Mouse (Mus musculus) layer of hippocampus, postnatal 10 days (tissue): ENCODE results near the gene Cpn2. TPM values are rescaled to one million over a fixed set of nuclear protein-coding genes. Genes with fewer than 3 reads are reported as not detected.

Source experiments
- DNase-seq, 2 experiments: peaks; one replicate each; pipeline ENCODE4 v3.0.0; 2021; ENCODE audit warnings: low spot score in 2 of 2
- long read RNA-seq: library from polyadenylated mRNA; stranded (forward); transcript quantifications from one replicate; pipeline ENCODE4 v2.0.0, GENCODE M21; 2023
- total RNA-seq, 2 experiments: library from RNA; stranded (reverse); gene quantifications; 2 replicates each; pipeline ENCODE4 v1.2.3; 2021

The Cpn2 gene
- total RNA-seq, result not detected
- long read RNA-seq, result 0 reads

DNA sequence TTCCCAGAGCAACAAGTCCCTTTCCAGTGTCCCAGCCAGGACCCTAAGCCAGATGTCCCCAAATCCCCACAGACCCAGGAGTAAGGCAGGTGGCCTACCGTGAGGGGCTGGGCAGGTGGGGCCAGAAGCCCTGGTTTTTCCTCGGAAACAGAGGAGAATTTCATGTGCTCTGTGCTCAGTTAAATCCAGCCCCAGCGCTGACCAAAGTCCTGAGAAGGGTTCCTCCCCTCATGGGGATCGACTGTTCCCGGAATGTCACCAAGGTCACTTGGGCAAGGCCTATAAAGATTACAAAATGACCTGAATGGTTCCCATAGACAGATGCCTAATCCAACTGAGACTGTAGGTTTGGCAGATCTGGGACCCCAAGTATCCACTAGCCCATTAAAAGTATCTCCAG lies at the start of gene Cpn2:
Gene Cpn2 (minus strand): TSS at position 141 of the 400 bp plus-strand sequence.
- DNase-seq, result no peak

DNA sequence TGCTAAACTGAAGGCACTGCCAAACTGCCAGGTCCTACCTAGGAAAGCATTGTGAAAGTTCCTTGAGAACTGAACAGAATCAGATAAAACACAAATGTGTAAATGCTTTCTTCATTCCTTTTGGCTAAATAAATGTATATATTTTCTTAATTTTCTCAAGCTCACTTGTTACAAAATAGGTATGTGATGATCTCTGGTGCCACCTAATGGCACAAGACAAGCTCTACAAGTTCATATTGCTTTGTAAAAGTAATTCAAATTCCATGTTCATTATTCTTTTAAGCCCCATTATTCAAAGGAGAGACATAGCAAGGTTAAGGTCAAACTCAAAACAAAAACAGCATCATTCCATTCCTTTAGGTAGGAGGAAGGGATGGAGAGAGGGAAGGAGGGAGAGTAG lies 46.9 kb upstream of the Cpn2 start:
- no peak for DNase-seq

DNA sequence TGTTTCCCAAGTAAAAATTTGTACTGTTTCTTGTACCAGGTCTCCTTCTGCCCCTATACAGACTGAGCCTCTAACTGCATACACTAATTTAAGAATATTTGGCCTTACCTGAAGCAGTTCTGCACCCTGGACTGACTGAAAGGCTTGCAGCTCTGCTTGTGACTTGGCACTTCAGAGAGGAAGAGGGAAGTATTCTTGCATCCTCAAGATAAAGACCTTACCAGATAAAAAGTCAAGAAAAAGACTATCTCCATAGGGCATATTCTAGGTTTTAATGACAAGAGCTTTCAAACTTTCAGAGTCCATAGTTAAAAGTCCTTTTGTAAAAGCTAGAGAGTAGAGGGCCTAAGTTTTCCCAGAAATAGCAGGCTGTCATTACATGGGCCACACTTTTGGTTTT lies 43.3 kb upstream of the Cpn2 start, which contains the start of gene Gp5:
Gene Gp5 (minus strand): TSS at position 133 of the 400 bp plus-strand sequence.
- DNase-seq, result no peak

- DNase-seq, result no peak
These were observed 42.8 kb upstream of the Cpn2 start for GRCm38 (mm10) chr16:30310171-30310515.

GRCm38 (mm10) chr16:30309395-30310170 lies 42.3 kb upstream of the Cpn2 start:
- DNase-seq, result peak in 1 of 2 experiments; percentile 31

GRCm38 (mm10) chr16:30308616-30309394 lies 41.5 kb upstream of the Cpn2 start:
- peak; percentile 41 to 65 for DNase-seq

GRCm38 (mm10) chr16:30307961-30308615 lies 40.8 kb upstream of the Cpn2 start:
- peak; percentile 24 to 33 for DNase-seq

DNA sequence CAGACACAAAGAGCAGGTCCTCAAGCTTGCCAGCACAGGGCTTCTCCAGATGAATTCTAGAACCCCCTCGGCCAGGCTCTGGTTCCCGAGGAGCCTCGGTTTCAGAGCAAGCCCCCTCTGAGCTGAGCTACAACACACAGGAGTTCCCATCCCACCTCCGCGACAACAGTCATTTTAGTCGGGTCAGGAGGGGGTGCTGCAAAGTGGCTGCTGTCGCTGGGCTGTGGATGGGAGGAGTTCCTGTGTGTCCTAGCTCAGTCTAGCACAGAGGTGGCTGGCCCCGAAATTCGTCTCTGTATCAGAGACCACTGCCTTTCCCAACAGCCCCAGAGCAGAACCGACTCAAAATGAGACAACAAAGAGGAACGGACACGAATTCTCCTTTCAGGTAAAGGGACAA lies 40.0 kb upstream of the Cpn2 start:
- no peak for DNase-seq

DNA sequence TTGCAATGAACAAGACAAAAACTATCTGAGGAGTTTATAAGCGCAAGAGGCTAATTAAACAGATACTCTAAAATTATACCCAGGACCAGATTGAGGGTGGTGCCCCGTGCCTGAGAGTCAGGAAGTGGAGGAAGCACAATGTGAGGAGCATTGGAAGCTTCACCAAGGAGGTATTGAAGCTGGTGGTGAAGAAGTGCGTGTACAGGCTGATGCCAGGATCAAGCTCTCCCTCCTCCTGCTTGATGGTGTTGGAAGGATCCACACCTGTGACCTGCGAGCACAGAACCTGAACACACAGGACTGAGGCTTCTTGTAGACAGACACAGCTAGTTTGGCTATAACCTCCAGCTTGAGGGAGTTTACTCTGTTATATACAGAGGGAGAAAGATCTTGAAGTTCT lies 38.8 kb upstream of the Cpn2 start:
- no peak for DNase-seq

- DNase-seq, result no peak
These were observed 36.9 kb upstream of the Cpn2 start for GRCm38 (mm10) chr16:30304236-30304635.

DNA sequence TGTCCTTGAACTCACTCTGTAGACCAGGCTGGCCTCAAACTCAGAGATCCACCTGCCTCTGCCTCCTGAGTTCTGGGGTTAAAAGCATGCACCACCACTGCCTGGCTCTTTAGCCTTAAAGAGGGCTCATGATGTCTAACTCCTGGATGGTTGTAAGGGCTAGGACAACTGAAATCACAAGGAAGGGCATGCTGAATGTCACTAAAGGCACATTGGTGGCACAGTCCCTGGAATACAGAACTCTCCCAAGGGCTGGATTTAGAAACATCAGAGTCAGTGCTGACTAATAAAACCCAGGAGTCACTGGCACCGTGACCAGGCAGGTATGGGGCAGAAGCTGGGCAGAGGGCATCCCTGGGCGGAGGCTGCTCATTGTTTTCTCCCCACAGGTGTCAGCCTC lies 36.1 kb upstream of the Cpn2 start:
- no peak for DNase-seq

DNA sequence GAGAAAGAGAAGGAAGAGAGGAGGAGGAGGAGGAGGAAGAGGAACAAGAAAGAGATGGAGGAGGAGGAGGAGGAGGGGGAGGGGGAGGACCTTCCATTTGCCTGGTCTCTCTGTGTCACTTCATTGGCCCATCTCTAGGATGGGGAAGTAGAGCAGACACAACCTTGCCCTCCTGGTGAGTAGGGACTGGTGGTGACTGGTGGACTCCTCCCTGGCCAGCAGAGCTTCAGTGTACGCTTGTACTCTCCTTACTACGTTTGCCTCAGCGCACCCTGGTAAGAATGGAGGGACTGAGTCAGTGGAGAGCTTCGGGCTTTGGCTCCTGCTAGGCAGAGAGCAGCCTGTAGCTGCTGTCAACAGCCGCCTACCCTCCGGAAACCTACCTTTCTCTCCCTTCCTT lies 35.4 kb upstream of the Cpn2 start:
- DNase-seq, result no peak

DNA sequence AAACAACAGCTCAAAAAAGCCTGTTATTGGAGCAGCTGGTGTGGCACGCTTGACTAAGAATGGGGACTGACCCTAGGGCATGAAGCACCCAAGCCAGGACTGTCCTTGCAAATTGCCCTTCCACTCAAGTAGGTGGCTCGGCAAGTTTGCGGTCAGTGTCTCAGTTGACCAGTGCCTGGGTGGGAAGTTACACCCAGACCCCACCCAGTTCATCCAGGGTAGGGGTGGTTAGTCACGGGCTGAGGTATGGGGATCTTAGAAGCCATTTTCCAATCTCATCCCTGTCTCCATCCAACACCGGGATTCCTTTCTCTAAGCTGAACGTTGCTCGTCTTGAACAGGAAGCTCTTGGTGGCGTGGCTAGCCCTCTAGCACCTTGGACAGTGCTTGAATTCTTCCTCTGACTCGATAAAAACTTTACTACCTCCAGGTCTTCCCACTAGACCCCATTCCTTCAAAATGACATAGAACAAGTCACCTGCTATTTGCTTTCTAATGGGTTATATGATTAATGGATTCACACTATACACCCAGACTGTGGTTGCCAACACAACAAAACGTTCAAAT lies 32.5 kb upstream of the Cpn2 start:
- DNase-seq, result no peak

- DNase-seq, result no peak
These were observed 30.2 kb upstream of the Cpn2 start for GRCm38 (mm10) chr16:30297450-30297849.

DNA sequence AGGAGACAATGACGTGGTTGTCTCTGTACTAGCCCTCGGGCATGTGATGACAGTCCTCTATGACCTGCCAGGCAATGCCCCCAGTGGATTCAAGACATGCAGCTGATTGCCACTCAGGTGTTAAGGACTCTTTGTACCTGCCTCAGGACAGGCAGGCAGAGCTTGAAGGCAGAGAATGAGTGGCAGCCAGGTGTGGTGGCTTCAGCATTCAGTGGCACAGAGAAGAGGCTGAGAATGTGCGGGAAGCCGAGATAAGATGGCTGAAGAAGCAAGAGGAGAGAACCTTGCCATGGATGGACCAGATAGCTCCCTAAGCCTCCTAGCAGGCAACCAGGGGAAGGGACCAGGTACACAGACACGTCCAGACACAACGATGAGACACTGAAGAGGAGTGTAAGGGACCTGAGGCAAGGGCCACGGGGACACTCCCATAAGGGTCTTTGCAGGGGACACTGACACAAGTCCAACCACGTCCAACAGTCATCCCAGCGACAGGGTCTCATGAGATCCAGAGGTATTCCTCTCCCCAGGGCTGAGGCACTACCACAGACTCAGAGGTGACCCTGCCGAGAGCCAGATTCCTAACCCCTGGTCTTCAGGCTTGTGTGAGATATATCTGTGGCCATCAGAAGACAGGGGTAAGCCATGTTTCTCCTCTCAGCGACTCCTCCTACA lies 29.4 kb upstream of the Cpn2 start:
- no peak for DNase-seq

- DNase-seq, result no peak
These were observed 27.8 kb upstream of the Cpn2 start for GRCm38 (mm10) chr16:30295106-30295505.

DNA sequence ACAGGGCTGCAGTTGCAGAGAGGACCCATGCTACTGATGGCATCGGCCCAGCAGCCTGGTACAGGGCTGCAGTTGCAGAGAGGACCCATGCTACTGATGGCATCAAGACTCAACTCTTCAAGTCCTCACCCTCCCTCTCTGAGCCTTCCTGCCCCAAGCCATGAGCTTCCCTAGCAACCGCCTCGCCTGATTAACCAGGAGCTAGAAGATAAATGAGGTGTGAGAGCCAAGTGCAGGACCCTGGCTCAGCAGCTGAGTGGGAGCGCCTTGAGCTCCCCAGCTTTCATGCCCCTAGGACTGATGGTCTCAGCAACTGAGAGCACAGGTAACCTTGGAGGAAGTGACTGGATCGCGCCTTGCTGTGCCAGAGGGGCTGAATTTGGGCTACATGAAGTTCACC lies 23.1 kb upstream of the Cpn2 start:
- DNase-seq, result no peak

DNA sequence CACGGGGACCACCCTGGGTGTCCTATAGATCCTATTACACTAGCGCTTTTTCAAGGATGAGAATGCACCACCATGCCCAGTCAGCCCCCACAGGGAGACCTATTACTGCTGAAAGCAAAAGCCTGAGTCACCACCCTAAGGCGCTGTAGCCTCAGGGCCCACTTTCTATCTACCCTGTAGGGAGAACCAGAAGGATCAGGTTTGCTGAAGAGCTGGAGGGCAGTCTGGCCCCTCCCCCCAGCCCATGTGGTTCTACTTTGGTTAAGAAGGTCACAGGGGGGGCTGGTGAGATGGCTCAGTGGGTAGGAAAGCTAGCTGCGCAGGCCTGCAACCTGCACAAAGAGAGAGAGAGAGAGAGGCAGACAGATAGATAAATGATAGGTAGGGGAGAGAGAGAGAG lies 18.4 kb upstream of the Cpn2 start:
- DNase-seq, result no peak

- peak; percentile 35 to 39 for DNase-seq
These were observed 16.5 kb upstream of the Cpn2 start for GRCm38 (mm10) chr16:30283743-30284337.

- no peak for DNase-seq
These were observed 15.7 kb upstream of the Cpn2 start, which contains the start of gene Lrrc15 for GRCm38 (mm10) chr16:30282844-30283495. Lrrc15 (minus strand) TSS chr16:30283256.
